Mouse (Mus musculus): ENCODE measurements around the gene Gdpd4. TPM values are rescaled to one million over a fixed set of nuclear protein-coding genes. Genes with fewer than 3 reads are reported as not detected.

Gene Gdpd4
- polyA plus RNA-seq, 1 experiment from 2014 or later, result not detected

GRCm38 (mm10) chr7:97972486-97972885, 52.7 kb downstream of the Gdpd4 start:
- H3K27me3 ChIP-seq (replicated peaks; ENCODE audit: control insufficient read depth, insufficient read depth, low read length), result no peaks in the 10 kb centered on the region
- no peaks in the 10 kb centered on the region for H3K36me3 ChIP-seq (ENCODE audit: control insufficient read depth, insufficient read depth, low read length)
- no peak overlapping the region for H3K9ac ChIP-seq (ENCODE audit: low read length)
- 33% methylated on average over 4 of the region's 4 CpGs for WGBS
- H3K4me3 ChIP-seq (ENCODE audit: low read depth, low read length), result no peak overlapping the region
- no peaks in the 10 kb centered on the region for H3K4me1 ChIP-seq (replicated peaks; ENCODE audit: control insufficient read depth, insufficient read depth, low read length)
- DNase-seq (ENCODE audit: low spot score) (no peak), ATAC-seq (replicated peaks; ENCODE audit: low FRiP score, low TSS enrichment, low read depth) (no peak)
- H3K27ac ChIP-seq (ENCODE audit: low read depth), result no peak overlapping the region
- no peak overlapping the region for H3K4me2 ChIP-seq (ENCODE audit: low read length)
- no peaks in the 10 kb centered on the region for H3K9me3 ChIP-seq (ENCODE audit: control insufficient read depth, low read length)

GRCm38 (mm10) chr7:97977463-97977862, 57.7 kb downstream of the Gdpd4 start:
- Histone ChIP-seq H3K4me1 (replicated peaks; ENCODE audit: control insufficient read depth, insufficient read depth, low read length) (no peaks in the 10 kb centered on the region), H3K27me3 (replicated peaks; ENCODE audit: control insufficient read depth, insufficient read depth, low read length) (no peaks in the 10 kb centered on the region), H3K27ac (ENCODE audit: low read depth) (no peak overlapping the region), H3K36me3 (ENCODE audit: control insufficient read depth, insufficient read depth, low read length) (no peaks in the 10 kb centered on the region), H3K4me2 (ENCODE audit: low read length) (no peak overlapping the region), H3K9me3 (ENCODE audit: control insufficient read depth, low read length) (no peaks in the 10 kb centered on the region), H3K9ac (ENCODE audit: low read length) (no peak overlapping the region), H3K4me3 (ENCODE audit: low read depth, low read length) (no peak overlapping the region)
- ATAC-seq (replicated peaks; ENCODE audit: low FRiP score, low TSS enrichment, low read depth) (0 out of 2 replicates have a peak, but pooled peaks have one; percentile 50), DNase-seq (ENCODE audit: low spot score) (peak; percentile 60)
- WGBS, result 21% methylated on average over 1 of the region's 1 CpGs

- Histone ChIP-seq H3K4me2 (ENCODE audit: low read length) (no peak overlapping the region), H3K27me3 (replicated peaks; ENCODE audit: control insufficient read depth, insufficient read depth, low read length) (no peaks in the 10 kb centered on the region), H3K4me1 (replicated peaks; ENCODE audit: control insufficient read depth, insufficient read depth, low read length) (no peaks in the 10 kb centered on the region), H3K4me3 (ENCODE audit: low read depth, low read length) (no peak overlapping the region), H3K36me3 (ENCODE audit: control insufficient read depth, insufficient read depth, low read length) (no peaks in the 10 kb centered on the region), H3K9me3 (ENCODE audit: control insufficient read depth, low read length) (no peaks in the 10 kb centered on the region), H3K9ac (ENCODE audit: low read length) (no peak overlapping the region), H3K27ac (ENCODE audit: low read depth) (no peak overlapping the region)
- WGBS, result 48% methylated on average over 13 of the region's 13 CpGs
- ATAC-seq (replicated peaks; ENCODE audit: low FRiP score, low TSS enrichment, low read depth) (no peak), DNase-seq (ENCODE audit: low spot score) (peak; percentile 81)
Measured at GRCm38 (mm10) chr7:97984108-97984834, 64.5 kb downstream of the Gdpd4 start.

- Histone ChIP-seq H3K27me3 (replicated peaks; ENCODE audit: control insufficient read depth, insufficient read depth, low read length) (no peaks in the 10 kb centered on the region), H3K36me3 (ENCODE audit: control insufficient read depth, insufficient read depth, low read length) (no peaks in the 10 kb centered on the region), H3K4me3 (ENCODE audit: low read depth, low read length) (no peak overlapping the region), H3K9ac (ENCODE audit: low read length) (no peak overlapping the region), H3K27ac (ENCODE audit: low read depth) (no peak overlapping the region), H3K9me3 (ENCODE audit: control insufficient read depth, low read length) (no peaks in the 10 kb centered on the region), H3K4me2 (ENCODE audit: low read length) (no peak overlapping the region), H3K4me1 (replicated peaks; ENCODE audit: control insufficient read depth, insufficient read depth, low read length) (no peaks in the 10 kb centered on the region)
- DNase-seq (ENCODE audit: low spot score) (no peak), ATAC-seq (replicated peaks; ENCODE audit: low FRiP score, low TSS enrichment, low read depth) (no peak)
- WGBS, result 72% methylated on average over 7 of the region's 7 CpGs
Measured at GRCm38 (mm10) chr7:98002617-98003016, 82.9 kb downstream of the Gdpd4 start.

- no peaks in the 10 kb centered on the region for H3K27me3 ChIP-seq (replicated peaks; ENCODE audit: control insufficient read depth, insufficient read depth, low read length)
- H3K36me3 ChIP-seq (ENCODE audit: control insufficient read depth, insufficient read depth, low read length), result no peaks in the 10 kb centered on the region
- no peak overlapping the region for H3K4me3 ChIP-seq (ENCODE audit: low read depth, low read length)
- DNase-seq (ENCODE audit: low spot score) (no peak), ATAC-seq (replicated peaks; ENCODE audit: low FRiP score, low TSS enrichment, low read depth) (no peak)
- no peak overlapping the region for H3K4me2 ChIP-seq (ENCODE audit: low read length)
- H3K27ac ChIP-seq (ENCODE audit: low read depth), result peak overlapping the region; percentile 64
- no peaks in the 10 kb centered on the region for H3K9me3 ChIP-seq (ENCODE audit: control insufficient read depth, low read length)
- H3K4me1 ChIP-seq (replicated peaks; ENCODE audit: control insufficient read depth, insufficient read depth, low read length), result peaks cover 7% of the 10 kb centered on the region; the same call in 1 of the 2 replicates
- H3K9ac ChIP-seq (ENCODE audit: low read length), result no peak overlapping the region
- 43% methylated on average over 9 of the region's 9 CpGs for WGBS
Measured at GRCm38 (mm10) chr7:98048101-98048824, 128.5 kb downstream of the Gdpd4 start.

GRCm38 (mm10) chr7:98051980-98052379, 132.2 kb downstream of the Gdpd4 start:
- DNase-seq (ENCODE audit: low spot score), result peak; percentile 77
- 25% methylated on average over 8 of the region's 8 CpGs for WGBS
- no peaks in the 10 kb centered on the region for H3K36me3 ChIP-seq (ENCODE audit: control insufficient read depth, insufficient read depth, low read length)

GRCm38 (mm10) chr7:98054461-98054860, 134.7 kb downstream of the Gdpd4 start:
- no peak for ATAC-seq (replicated peaks; ENCODE audit: low FRiP score, low TSS enrichment, low read depth)
- 88% methylated on average over 9 of the region's 9 CpGs for WGBS
- Histone ChIP-seq H3K4me1 (replicated peaks; ENCODE audit: control insufficient read depth, insufficient read depth, low read length) (no peaks in the 10 kb centered on the region), H3K27me3 (replicated peaks; ENCODE audit: control insufficient read depth, insufficient read depth, low read length) (no peaks in the 10 kb centered on the region), H3K4me3 (ENCODE audit: low read depth, low read length) (no peak overlapping the region), H3K9ac (ENCODE audit: low read length) (no peak overlapping the region), H3K27ac (ENCODE audit: low read depth) (no peak overlapping the region), H3K4me2 (ENCODE audit: low read length) (no peak overlapping the region), H3K9me3 (ENCODE audit: control insufficient read depth, low read length) (no peaks in the 10 kb centered on the region), H3K36me3 (ENCODE audit: control insufficient read depth, insufficient read depth, low read length) (no peaks in the 10 kb centered on the region)
- no peak for DNase-seq (ENCODE audit: low spot score)

More at GRCm38 (mm10) chr7:98051980-98052379, 132.2 kb downstream of the Gdpd4 start:
- Histone ChIP-seq H3K27ac (ENCODE audit: low read depth) (no peak overlapping the region), H3K4me1 (replicated peaks; ENCODE audit: control insufficient read depth, insufficient read depth, low read length) (peaks cover 7% of the 10 kb centered on the region; the same call in 1 of the 2 replicates), H3K4me3 (ENCODE audit: low read depth, low read length) (no peak overlapping the region), H3K4me2 (ENCODE audit: low read length) (no peak overlapping the region), H3K27me3 (replicated peaks; ENCODE audit: control insufficient read depth, insufficient read depth, low read length) (no peaks in the 10 kb centered on the region), H3K9ac (ENCODE audit: low read length) (no peak overlapping the region), H3K9me3 (ENCODE audit: control insufficient read depth, low read length) (no peaks in the 10 kb centered on the region)
- ATAC-seq (replicated peaks; ENCODE audit: low FRiP score, low TSS enrichment, low read depth), result no peak

GRCm38 (mm10) chr7:98054942-98055341, 135.2 kb downstream of the Gdpd4 start:
- Histone ChIP-seq H3K4me1 (replicated peaks; ENCODE audit: control insufficient read depth, insufficient read depth, low read length) (no peaks in the 10 kb centered on the region), H3K4me2 (ENCODE audit: low read length) (no peak overlapping the region), H3K9me3 (ENCODE audit: control insufficient read depth, low read length) (no peaks in the 10 kb centered on the region), H3K9ac (ENCODE audit: low read length) (no peak overlapping the region), H3K4me3 (ENCODE audit: low read depth, low read length) (no peak overlapping the region), H3K27ac (ENCODE audit: low read depth) (no peak overlapping the region), H3K36me3 (ENCODE audit: control insufficient read depth, insufficient read depth, low read length) (no peaks in the 10 kb centered on the region), H3K27me3 (replicated peaks; ENCODE audit: control insufficient read depth, insufficient read depth, low read length) (no peaks in the 10 kb centered on the region)
- DNase-seq (ENCODE audit: low spot score) (no peak), ATAC-seq (replicated peaks; ENCODE audit: low FRiP score, low TSS enrichment, low read depth) (no peak)
- 91% methylated on average over 8 of the region's 8 CpGs for WGBS

Data from intestine, embryonic 14.5 days (tissue).